Mouse (Mus musculus): ENCODE results near the gene Dolk.

The Dolk gene

DNA sequence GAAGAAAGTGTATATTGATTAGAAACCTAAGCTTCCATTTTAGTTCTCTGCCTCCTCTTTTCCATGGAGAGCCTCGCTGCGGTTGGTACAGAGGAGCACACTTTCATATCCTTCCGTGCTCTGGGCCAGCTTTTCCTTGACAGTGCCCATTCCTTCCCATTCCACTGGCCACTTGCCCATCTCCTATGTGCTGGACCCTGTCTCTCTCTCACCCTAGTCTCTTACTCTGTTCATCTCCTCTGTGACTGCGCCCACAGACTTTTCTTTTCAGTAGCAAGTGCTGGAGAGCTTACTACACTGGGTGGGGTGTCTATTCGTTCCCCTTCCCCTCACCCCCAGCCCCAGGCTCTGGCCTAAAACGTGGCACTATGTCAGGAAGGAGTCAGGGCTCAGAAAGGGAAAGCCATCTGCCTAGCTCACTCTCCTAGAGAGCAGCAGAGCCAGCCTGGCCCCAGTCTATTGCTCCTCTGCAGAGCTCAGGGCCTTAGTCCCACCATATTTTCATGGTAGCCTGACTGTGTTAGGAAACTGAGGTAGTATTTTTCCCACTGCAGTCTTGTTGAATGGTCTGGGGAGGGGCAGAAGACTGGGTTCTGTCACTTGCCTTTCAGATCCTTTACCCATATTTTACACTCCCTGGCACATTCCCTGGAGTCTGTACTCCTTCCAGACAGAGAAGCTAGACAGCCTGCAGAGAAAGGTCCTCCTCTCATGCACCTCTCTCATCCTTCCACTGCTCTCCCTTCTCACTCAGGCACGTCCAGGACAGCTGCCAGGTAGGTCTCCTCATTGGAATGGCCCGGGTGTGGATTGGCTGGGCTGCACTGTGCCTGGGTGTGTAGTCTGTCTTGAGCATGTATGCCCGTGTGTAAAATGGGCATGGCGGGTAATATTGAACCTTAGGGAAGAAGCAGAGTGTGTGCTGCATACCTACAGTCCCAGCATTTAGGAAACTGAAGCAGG, 35.7 kb downstream of the Dolk start:
- no peak for DNase-seq (ENCODE audit: low read depth)

GRCm38 (mm10) chr2:30249182-30249581, 37.0 kb downstream of the Dolk start:
- DNase-seq (ENCODE audit: low read depth), result no peak

- no peak for DNase-seq (ENCODE audit: low read depth)
These were observed 38.5 kb downstream of the Dolk start for GRCm38 (mm10) chr2:30247681-30248080.

GRCm38 (mm10) chr2:30247036-30247435, 39.1 kb downstream of the Dolk start:
- no peak for DNase-seq (ENCODE audit: low read depth)

DNA sequence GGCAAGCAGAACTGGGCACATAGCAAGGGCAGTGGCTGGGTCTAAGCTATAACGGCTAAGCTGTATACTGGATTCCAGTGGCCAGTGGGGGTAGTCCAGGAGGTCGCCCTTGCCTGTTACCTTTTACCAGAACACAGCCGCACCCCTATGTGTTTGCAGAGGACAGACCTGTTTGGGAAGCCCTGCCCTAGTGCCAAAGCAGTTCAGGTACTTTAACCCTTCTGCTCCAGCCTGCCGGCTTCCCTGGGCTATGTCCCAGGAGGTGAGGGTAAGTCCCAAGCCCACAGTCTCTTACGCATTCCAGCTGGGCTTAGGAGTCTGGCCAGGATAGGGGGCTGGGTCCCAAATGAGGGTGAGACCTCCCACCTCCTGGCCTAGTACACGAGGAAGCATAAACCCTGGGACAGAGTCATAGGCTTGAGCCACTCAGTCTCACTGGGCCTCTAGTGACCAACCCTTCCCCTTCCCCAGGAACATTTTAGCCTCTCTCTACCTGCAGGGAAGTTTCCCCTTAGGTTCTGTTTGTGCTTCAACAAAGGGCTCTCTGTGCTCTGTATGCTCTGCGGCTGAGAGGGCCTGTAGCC, 41.4 kb downstream of the Dolk start:
- DNase-seq (ENCODE audit: low read depth), result no peak

DNA sequence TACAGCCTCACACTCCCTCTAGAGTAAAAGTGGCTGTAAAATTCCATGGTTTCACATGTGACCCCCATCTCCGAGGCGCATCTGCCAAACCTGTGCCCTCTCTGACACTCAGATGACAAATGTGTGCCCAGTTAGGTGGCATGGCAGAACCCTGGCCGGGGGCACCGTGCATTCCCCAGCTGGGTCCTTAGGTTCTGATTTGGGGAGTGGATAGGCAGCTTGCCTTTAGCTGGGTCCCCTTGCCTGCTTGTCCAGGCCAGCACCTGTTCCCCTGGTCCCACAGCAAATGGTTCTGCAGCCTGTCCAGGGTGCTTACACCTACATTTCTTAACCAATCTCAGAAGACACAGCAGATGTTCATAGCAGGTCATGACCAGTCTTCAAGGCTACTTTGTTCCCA, 42.7 kb downstream of the Dolk start:
- no peak for DNase-seq (ENCODE audit: low read depth)

DNA sequence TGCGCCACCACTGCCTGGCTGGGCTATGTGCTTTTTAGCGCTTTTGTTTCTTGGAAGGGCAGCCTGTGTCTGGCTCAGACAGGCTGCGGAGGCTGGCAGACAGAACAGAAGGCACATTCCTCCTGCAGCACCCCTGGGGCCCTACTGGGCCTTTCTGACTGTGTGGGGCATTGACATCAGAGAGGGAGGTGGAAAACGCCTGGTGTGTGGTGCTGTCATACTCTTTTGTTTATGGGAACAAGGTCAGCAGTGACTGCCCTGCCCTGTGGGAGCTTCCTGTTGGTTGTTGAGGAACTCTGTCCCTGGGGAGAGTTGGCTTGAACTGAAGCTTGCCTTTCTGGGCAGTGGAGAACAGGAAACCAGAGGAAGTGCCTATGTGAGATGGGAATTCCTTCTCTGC, 43.6 kb downstream of the Dolk start:
- peak; percentile 57 for DNase-seq (ENCODE audit: low read depth)

- no peak for DNase-seq (ENCODE audit: low read depth)
These were observed 45.9 kb downstream of the Dolk start, which contains the start of gene Gm28035 for GRCm38 (mm10) chr2:30240267-30240666. Gene Gm28035 (plus strand): TSS chr2:30240567.

- no peak for DNase-seq (ENCODE audit: low read depth)
These were observed 46.4 kb downstream of the Dolk start for GRCm38 (mm10) chr2:30239777-30240176.

- no peak for DNase-seq (ENCODE audit: low read depth)
These were observed 47.1 kb downstream of the Dolk start for GRCm38 (mm10) chr2:30238906-30239465.

- DNase-seq (ENCODE audit: low read depth), result no peak
These were observed 48.3 kb downstream of the Dolk start for GRCm38 (mm10) chr2:30237881-30238280.

GRCm38 (mm10) chr2:30237199-30237880, 48.8 kb downstream of the Dolk start, which contains the start of gene Lrrc8a:
Gene Lrrc8a (plus strand): TSS chr2:30237715.
- peak; percentile 90 for DNase-seq (ENCODE audit: low read depth)

- DNase-seq (ENCODE audit: low read depth), result no peak
These were observed 49.5 kb downstream of the Dolk start for GRCm38 (mm10) chr2:30236426-30237198.

GRCm38 (mm10) chr2:30235593-30235992, 50.5 kb downstream of the Dolk start:
- DNase-seq (ENCODE audit: low read depth), result no peak
